Mouse (Mus musculus): ENCODE measurements around the gene Clybl.

Gene Clybl

GRCm38 (mm10) chr14:122200247-122200885, 18.9 kb downstream of the Clybl start:
- no peak for DNase-seq

- DNase-seq, result no peak
Observed at GRCm38 (mm10) chr14:122209177-122209576, 27.7 kb downstream of the Clybl start.

DNA sequence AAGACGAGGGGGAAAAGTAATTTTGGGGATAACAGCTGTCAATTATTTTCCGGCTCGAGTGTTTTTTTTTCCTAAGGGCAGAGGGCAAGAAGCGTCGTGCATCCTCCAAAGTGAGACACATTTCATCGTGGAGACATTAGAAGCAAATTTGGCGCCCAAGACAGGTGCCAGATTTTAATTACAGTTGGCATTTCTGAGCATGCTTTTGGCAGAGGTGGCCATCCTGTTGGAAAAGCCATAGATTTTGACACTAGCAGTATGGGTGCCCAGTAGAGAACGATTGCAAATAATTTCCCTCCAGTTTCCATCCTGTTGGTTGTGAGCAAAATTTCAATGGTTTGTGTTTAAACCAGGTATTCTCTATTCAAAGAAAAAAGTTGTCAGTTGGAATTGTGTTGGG, 32.1 kb downstream of the Clybl start:
- no peak for DNase-seq

GRCm38 (mm10) chr14:122214126-122214525, 32.6 kb downstream of the Clybl start:
- no peak for DNase-seq

DNA sequence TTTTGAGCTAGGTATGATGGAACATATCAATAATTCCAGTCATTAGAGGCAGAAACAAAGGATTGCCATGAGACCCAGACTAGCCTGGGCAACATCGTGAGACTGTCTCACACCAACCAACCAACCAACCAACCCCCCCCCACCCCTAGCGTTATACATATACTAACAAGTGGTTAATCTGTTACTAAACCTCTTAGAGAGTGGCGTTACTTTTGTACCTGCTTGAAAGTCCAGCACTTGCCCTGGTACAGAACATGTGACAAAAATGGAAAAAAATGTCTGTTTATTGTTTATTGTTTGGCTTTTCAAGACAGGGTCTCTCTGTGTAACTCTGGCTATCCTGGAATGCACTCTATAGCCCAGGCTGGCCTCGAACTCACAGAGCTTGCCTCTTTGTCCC, 35.7 kb downstream of the Clybl start:
- DNase-seq, result no peak

- no peak for DNase-seq
Observed at GRCm38 (mm10) chr14:122222934-122223374, 41.5 kb downstream of the Clybl start.

GRCm38 (mm10) chr14:122223461-122224102, 42.1 kb downstream of the Clybl start:
- DNase-seq, result peak; percentile 84

- no peak for DNase-seq
Observed at GRCm38 (mm10) chr14:122224103-122224494, 42.6 kb downstream of the Clybl start.

DNA sequence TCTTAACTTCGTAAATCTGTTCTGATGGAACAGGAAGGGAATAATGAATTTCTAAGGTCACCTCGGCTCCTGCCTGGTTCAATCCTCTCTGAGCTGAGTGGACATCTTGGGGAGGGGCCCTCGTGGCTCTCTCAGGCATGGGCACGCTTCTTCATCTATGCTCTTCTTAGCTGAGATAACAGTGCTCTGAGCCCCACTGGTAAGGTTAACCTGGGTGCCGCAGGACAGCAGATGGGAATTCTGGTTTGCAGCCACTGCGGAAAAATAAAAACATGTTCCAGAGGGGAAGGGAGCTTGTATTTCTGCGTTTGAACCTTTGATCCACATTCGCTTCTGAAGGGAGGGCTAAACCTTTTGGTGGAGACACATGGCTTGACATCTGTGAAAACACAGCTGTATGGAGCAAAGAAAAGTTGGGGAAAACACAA, 43.0 kb downstream of the Clybl start:
- DNase-seq, result no peak

DNA sequence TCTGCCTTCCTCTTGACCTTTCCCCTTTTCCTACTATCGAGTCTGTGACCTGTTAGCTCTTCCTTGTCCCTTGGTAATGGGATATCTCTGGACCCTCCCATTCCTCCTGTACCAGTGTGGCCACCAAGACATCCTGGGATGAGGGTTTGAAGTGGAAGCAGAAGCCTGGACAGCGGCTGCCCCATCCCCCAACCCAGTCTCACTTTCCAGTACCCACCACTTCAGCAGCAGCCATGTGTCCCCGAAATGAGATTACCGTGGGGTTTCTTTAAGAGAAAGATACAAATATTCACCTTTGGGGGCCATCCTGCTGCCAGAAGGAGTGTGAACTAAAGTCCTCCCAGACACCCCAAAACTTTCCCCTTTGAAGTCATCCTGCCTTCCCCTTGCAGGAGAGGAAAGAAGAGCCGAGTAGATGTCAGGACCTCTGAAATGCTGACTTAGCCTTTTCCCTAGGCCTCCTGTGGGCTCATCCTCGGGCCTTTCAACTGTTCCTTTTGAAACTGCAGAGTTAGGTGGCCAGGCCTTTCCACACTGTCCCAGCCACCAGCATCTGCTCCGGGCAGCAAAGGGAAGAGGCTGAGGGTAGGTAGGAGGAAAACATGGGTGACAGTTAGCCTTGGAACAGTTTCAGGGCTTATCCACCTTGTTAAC, 44.1 kb downstream of the Clybl start:
- DNase-seq, result no peak

- DNase-seq, result no peak
Observed at GRCm38 (mm10) chr14:122226133-122226515, 44.6 kb downstream of the Clybl start.

DNA sequence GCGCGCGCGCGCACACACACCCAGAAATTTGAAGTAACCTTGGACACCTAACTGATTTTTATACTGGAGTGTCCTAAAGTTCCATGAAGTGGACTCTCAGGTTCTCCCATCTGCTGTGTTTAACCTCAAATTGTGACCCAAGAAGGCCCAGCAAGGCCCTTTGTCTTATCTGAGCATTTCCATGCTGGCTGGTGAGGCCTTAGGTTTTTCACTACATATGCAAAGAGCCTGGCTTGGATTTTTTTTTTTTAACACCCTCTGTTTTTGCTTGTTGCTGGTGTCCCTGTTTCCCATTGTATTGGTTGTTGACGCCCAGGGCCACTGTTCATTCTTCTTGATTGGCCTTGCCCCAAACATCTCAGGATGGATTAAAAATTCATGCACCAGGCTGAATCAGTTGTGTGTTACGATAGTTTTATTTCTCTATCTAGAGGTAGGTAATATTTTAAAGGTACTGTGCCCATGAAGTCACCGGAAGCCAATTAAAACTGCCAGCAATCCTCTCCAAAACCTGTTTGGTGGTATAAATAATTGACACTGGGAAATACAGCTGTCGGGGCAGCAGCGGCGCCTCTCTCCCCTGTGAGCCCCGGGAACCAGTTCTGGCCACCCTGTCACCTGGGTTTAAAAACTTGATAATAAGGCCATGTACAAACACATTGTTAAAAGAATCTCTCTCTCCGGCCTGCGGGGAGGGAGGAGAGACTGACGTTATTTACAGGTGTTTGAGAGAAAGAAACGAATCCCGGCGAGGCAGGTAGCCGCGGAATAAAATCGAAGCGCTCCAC, 45.4 kb downstream of the Clybl start:
- DNase-seq, result no peak

DNA sequence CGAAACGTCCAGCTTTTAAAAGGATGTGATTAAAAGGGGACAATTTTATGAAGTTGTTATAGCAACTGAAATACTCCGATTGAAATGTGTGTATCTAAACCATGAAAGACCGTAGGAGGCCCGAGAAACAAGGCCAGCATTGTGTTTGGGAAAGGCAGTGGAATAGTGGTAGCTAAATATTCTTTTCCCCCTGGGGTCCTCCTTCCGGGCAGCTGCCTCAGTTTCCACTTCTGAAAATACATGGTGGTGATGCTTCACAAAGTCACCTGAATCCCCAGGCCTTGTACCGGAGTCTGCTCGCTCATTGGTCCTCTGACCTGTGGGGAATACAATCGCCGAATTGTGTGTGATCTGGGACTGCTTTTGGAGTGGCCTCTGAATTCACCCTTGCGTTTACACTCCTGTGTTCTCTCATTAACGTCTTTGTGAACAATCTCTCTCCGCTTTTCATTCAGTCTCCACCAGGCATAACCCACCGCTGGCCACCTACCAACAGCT, 46.0 kb downstream of the Clybl start:
- no peak for DNase-seq

- DNase-seq, result no peak
Observed at GRCm38 (mm10) chr14:122228816-122229551, 47.5 kb downstream of the Clybl start.

DNA sequence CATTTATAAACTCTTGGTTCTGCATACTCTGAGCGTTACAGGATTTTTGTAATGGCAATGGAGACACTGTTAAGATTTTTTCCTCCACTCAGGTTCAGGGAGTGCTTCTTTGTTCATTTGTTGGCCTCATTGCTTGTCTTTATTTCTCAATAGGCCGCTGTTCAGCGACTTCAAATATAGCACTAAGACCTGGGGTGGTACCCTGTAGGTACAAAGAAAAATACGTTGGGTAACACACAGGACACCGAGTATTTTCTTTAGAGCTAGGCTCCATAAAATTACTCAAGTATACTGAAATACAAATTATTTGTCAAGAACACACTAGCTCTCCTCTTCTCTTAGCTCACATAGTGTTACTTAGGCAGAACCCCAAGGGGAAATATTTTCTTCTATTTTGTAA, 48.5 kb downstream of the Clybl start:
- no peak for DNase-seq

DNA sequence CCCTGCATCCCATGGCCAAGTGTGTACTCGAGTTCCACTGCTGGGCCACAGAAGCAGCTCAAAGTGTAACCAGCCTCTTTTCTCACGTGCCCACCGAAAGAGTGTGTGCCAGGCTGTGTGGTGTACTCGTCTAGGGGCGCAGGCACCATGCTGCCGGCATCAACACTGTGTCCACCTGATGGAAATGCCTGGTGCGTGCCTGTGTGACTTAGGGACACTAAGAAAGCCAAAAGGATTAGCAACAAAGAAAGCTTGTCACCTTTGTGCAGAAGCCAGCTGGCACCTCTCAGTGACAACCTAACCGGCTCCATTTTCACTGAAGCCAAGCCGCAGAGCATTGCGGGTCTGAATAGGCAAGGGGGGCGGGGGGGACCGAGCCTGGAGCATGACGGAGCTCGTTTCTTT, 49.1 kb downstream of the Clybl start:
- DNase-seq, result no peak

DNA sequence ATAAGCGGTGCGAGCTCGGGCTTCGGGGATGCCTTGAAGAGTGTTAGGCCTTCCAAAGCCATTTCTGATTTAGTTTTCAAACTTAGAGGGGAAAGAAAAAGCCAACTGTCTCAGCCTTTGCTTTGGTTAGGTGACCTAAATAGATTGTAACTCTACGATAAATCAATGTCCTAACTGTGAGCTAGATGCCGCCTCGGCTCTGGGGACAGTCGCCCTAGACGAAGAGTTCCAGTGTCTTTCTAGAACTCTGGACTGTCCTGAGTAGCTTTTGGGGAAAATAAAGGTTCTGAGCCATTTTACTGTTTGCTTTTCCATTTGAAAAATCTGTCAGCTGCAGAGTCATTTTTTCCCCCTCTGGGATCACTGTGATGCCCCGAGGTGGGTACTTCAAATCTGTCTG, 49.6 kb downstream of the Clybl start:
- no peak for DNase-seq

- no peak for DNase-seq
Observed at GRCm38 (mm10) chr14:122233212-122233714, 51.8 kb downstream of the Clybl start.

- no peak for DNase-seq
Observed at GRCm38 (mm10) chr14:122243874-122244273, 62.4 kb downstream of the Clybl start.

DNA sequence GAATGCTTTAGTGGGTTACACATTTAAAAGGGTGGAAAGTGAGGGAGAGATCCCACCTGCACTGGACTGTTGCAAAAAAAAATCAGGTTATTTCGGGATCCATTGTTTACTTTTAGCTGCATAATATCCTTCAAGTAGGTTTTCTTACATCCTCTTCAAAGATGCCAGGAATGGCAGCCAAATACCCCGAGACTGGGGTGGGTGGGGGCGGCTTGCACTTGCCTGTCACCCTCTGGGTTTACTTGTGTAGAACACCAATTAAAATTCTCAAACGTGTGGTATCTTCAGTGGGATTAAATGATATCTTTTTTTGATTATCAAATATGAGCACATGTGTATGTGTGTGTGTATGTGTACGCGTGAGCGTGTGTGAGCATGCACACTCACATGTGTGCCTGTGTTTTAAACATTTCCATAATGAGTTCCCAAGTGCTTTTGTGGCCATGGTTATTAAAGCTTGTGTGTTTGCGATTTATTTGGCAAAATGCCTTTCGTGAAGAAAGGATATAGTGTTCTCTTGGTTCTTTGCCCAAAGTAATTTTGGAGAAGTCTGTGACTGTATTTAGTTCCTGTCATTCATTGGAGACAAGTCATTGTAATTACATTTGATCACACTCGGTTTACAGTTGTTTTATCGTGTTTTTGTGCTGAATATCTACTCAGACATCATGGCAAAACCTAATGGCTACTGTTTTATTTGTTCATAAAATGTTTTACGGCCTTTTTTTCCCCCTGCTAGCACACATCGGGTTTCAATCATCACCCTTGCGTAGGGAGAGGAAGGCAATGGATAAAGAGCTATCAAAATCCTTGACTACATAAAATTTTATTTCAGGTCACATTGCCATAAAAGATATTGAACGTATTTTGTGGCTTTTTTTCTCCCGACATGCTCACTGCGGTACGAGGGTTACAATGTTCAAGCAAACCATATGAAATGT, 65.7 kb downstream of the Clybl start:
- no peak for DNase-seq

GRCm38 (mm10) chr14:122249123-122249522, 67.6 kb downstream of the Clybl start:
- no peak for DNase-seq

Measured in right cerebral cortex, postnatal 14 days (tissue).